Comparison of ENCODE assay signal across 8 mouse cellular contexts in the genomic region with DNA sequence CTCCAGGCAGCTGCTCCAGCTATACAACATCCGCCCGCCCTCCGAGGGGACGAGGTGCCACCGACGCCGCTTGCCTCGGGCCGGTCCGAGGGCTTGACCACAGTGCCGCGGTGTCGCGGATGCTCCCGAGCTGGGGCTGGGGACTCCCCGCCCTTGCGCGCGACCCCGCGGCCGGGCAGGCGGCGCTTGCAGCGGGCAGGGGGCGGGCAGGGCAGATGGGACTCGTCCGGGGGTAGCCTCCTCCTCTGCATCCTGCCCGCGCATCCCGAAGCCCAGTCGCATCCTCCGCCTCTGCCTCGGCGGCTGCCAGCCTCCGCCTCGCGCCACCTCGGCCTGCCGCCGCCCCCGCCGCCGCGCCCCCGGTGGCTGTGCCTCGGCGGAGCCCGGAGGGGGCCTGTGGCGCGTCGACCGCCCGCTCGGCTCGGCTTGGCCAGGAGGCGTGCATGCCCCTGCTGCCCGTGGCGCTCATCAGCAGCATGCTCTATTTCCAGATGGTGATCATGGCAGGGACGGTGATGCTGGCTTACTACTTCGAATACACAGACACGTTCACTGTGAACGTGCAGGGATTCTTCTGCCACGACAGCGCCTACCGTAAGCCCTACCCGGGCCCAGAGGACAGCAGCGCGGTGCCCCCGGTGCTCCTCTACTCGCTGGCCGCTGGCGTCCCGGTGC. TPM values are rescaled to one million over a fixed set of nuclear protein-coding genes. Genes with fewer than 3 reads are reported as not detected.
A peak's percentile ranks its signal among the peaks of the same experiment; 100 is the strongest.
DNase-seq lines count a peak whose midpoint lies in the region; ATAC-seq lines count a peak whose summit lies in the region.

No protein-coding gene starts in this region.

- H3K4me2 ChIP-seq in embryonic facial prominence, embryonic 14.5 days (ENCODE audit: low read depth, low read length), result peak overlapping the region; percentile 98

- ATAC-seq in cerebellum, adult (ENCODE audit: insufficient number of reproducible peaks, low FRiP score, low TSS enrichment), result peak; percentile 7; the same call in 1 of the 2 replicates
- ATAC-seq in embryonic facial prominence, embryonic 14.5 days (ENCODE audit: low read depth), result peak; percentile 81
- ATAC-seq in inflammation-experienced regulatory T-cells, adult 6 months, result no peak

- peaks cover 4% of the 10 kb centered on the region; the same call in 1 of the 2 replicates for H3K4me1 ChIP-seq in embryonic facial prominence, embryonic 14.5 days (ENCODE audit: control insufficient read depth, insufficient read depth, low read length)
- H3K4me1 ChIP-seq in hindbrain, embryonic 10.5 days (replicated peaks), result peaks cover 15% of the 10 kb centered on the region; the same call in 1 of the 2 replicates

- H3K36me3 ChIP-seq in embryonic facial prominence, embryonic 14.5 days (ENCODE audit: control insufficient read depth, insufficient read depth, low read length), result no peaks in the 10 kb centered on the region
- H3K36me3 ChIP-seq in hindbrain, embryonic 10.5 days, result no peaks in the 10 kb centered on the region

- DNase-seq in cerebellum, adult 9-10 months, result no peak
- DNase-seq in MN1 (ENCODE audit: low spot score), result peak; percentile 53
- DNase-seq in embryonic facial prominence, embryonic 14.5 days (ENCODE audit: low spot score), result peak; percentile 28
- DNase-seq in hindbrain, embryonic 10.5 days (ENCODE audit: low spot score), result peak; percentile 61
- DNase-seq in left cerebral cortex, postnatal 36 days (ENCODE audit: low spot score in 2 of 2), result peak; percentile 69 to 79
- DNase-seq in neural tube, embryonic 10.5 days (ENCODE audit: extremely low spot score, low spot score), result peak; percentile 73

- intact Hi-C loops in left cerebral cortex, postnatal 36 days (cut with DNase I), result loop anchor here (5.0 to 10.0 kb wide), 5 partner anchors 52 to 289 kb away; partner anchors contain the start of gene Snx7

- no peak overlapping the region for H3K27ac ChIP-seq in embryonic facial prominence, embryonic 14.5 days (replicated peaks; ENCODE audit: low read depth, low read length)
- peak overlapping the region; percentile 82 for H3K27ac ChIP-seq in hindbrain, embryonic 10.5 days

- H3K9me3 ChIP-seq in embryonic facial prominence, embryonic 14.5 days (ENCODE audit: control insufficient read depth, low read length), result no peaks in the 10 kb centered on the region
- H3K9me3 ChIP-seq in hindbrain, embryonic 10.5 days, result no peaks in the 10 kb centered on the region

- peaks cover 41% of the 10 kb centered on the region for H3K27me3 ChIP-seq in embryonic facial prominence, embryonic 14.5 days (replicated peaks; ENCODE audit: control insufficient read depth, insufficient read depth, low read length)
- H3K27me3 ChIP-seq in hindbrain, embryonic 10.5 days (ENCODE audit: insufficient read depth, poor library complexity, severe bottlenecking), result peaks cover 51% of the 10 kb centered on the region

- peak overlapping the region; percentile 58 for H3K4me3 ChIP-seq in embryonic facial prominence, embryonic 14.5 days (ENCODE audit: low read depth, low read length)
- H3K4me3 ChIP-seq in hindbrain, embryonic 10.5 days, result peak overlapping the region; percentile 70

- peak overlapping the region; percentile 66 for H3K9ac ChIP-seq in embryonic facial prominence, embryonic 14.5 days (ENCODE audit: low read depth, low read length)

- WGBS in embryonic facial prominence, embryonic 14.5 days, result 0% methylated on average over 27 of the region's 74 CpGs
- WGBS in hindbrain, embryonic 10.5 days, result under 1% methylated on average over 74 of the region's 74 CpGs

RNA-seq across cellular contexts. Expression of gene Plppr5, which starts 0.8 kb away (rescaled TPM):
- 0.76 and 0.85 TPM in 2 replicates for polyA plus RNA-seq in embryonic facial prominence, embryonic 14.5 days (2014; fragmentation: Nextera tagmentation; extraction: Ambion mirVana)
- polyA plus RNA-seq in hindbrain, embryonic 10.5 days (2016; fragmentation: Nextera tagmentation; extraction: Ambion mirVana), result 0.06 and 0.34 TPM in 2 replicates
- 10 to 100 TPM; 34.1 to 38.6 TPM for total RNA-seq in left cerebral cortex, postnatal 36 days (2021)
- not detected for polyA plus RNA-seq in inflammation-experienced regulatory T-cells, adult 6 months (2017; shearing (Covaris generic))
